Mouse (Mus musculus): ENCODE data around the gene Gm3854. TPM values are rescaled to one million over a fixed set of nuclear protein-coding genes. Genes with fewer than 3 reads are reported as not detected.
A peak's percentile ranks its signal among the peaks of the same experiment; 100 is the strongest.
"Not testable (repeated sequence)": the region's sequence is repeated elsewhere in the genome, so short reads cannot be mapped to it uniquely, and the experiment has no call there.

The Gm3854 gene
- polyA plus RNA-seq, 1 experiment from 2014 or later, result 3.2 TPM

DNA sequence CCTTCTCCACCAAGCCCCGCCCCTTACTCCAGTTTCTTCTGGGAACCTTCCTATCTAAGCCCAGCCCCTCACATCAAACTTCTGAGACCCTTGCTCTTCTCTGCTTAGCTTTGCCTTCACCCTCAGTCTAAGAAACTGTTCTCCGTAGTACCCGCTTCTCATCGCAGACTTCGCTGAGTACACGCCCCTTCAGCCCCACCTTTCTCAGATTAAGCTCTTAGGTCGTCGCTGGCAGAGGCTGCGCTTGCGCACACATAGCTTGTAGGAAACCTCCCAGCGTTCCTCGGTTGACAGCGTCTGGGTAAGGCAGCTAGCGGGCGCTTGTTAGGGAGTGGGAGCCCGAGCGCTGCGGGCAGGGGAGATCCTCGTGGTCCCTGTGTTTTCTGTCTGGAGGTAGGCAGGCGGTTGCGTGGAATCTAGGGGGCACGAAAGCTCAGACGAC is 19.5 kb downstream of the Gm3854 start, which contains the start of gene Zfp78:
TSS of gene Zfp78 (plus strand) at position 234 of the 442 bp plus-strand sequence.
- no peaks in the 10 kb centered on the region for H3K36me3 ChIP-seq
- ATAC-seq (ENCODE audit: low FRiP score, low read depth), result peak; percentile 88
- H3K9me3 ChIP-seq, result no peaks in the 10 kb centered on the region
- H3K4me3 ChIP-seq, result peak within 1 kb of the TSS; percentile 59
- peaks cover 8% of the 10 kb centered on the region for H3K4me1 ChIP-seq
- H3K27ac ChIP-seq, result peak within 1 kb of the TSS; percentile 87
- H3K9ac ChIP-seq, result peak within 1 kb of the TSS; percentile 77
- no peaks in the 10 kb centered on the region for H3K27me3 ChIP-seq
- H3K4me2 ChIP-seq (replicated peaks), result peak within 1 kb of the TSS; percentile 76
- under 1% methylated on average over 23 of the region's 23 CpGs for WGBS

GRCm38 (mm10) chr7:6364761-6365160 is 21.2 kb downstream of the Gm3854 start:
- Histone ChIP-seq H3K4me2 (replicated peaks) (no peak overlapping the region), H3K4me1 (peaks cover 8% of the 10 kb centered on the region), H3K9me3 (no peaks in the 10 kb centered on the region), H3K27ac (no peak overlapping the region), H3K4me3 (no peak overlapping the region), H3K9ac (no peak overlapping the region), H3K36me3 (no peaks in the 10 kb centered on the region), H3K27me3 (no peaks in the 10 kb centered on the region)
- ATAC-seq (ENCODE audit: low FRiP score, low read depth), result no peak
- WGBS, result 68% methylated on average over 1 of the region's 1 CpGs

- no peaks in the 10 kb centered on the region; the same call in 1 of the 2 replicates for H3K36me3 ChIP-seq
- no peak for ATAC-seq (ENCODE audit: low FRiP score, low read depth)
- H3K27me3 ChIP-seq, result no peaks in the 10 kb centered on the region
- H3K9ac ChIP-seq, result no peak overlapping the region
- no peak overlapping the region for H3K4me3 ChIP-seq
- H3K4me1 ChIP-seq, result peaks cover 8% of the 10 kb centered on the region
- no peaks in the 10 kb centered on the region for H3K9me3 ChIP-seq
- H3K4me2 ChIP-seq (replicated peaks), result no peak overlapping the region
- H3K27ac ChIP-seq, result no peak overlapping the region
- WGBS, result 90% methylated on average over 5 of the region's 5 CpGs
Measured at GRCm38 (mm10) chr7:6367185-6367584, 23.6 kb downstream of the Gm3854 start.

GRCm38 (mm10) chr7:6368146-6368545 is 24.6 kb downstream of the Gm3854 start:
- 81% methylated on average over 5 of the region's 5 CpGs for WGBS
- not testable (repeated sequence) for H3K4me3 ChIP-seq; H3K4me2 ChIP-seq (replicated peaks); H3K9ac ChIP-seq; H3K9me3 ChIP-seq; ATAC-seq (ENCODE audit: low FRiP score, low read depth); H3K4me1 ChIP-seq; H3K27ac ChIP-seq; H3K27me3 ChIP-seq; H3K36me3 ChIP-seq

DNA sequence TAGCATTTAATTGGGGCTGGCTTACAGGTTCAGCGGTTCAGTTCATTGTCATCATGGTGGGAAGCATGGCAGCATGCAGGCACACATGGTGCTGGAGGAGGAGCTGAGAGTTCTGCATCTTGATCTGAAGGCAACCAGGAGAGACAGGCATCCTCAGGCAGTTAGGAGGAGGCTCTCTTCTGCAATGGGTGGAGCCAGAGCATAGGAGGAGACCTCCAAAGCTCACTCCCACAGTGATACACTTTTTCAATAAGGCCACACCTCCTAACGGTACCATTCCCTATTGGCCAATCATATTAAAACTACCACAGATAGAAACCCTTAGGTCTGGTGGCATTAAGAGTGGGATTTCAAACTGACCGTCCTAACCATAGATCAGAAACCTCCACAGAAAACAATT is 25.9 kb downstream of the Gm3854 start:
- no peak for ATAC-seq (ENCODE audit: low FRiP score, low read depth)
- WGBS, result 88% methylated on average over 3 of the region's 3 CpGs
- H3K36me3 ChIP-seq, result no peaks in the 10 kb centered on the region; the same call in 1 of the 2 replicates
- no peak overlapping the region for H3K4me3 ChIP-seq
- no peak overlapping the region for H3K4me2 ChIP-seq (replicated peaks)
- no peak overlapping the region for H3K9ac ChIP-seq
- H3K27ac ChIP-seq, result no peak overlapping the region
- H3K4me1 ChIP-seq, result no peaks in the 10 kb centered on the region
- H3K27me3 ChIP-seq, result no peaks in the 10 kb centered on the region
- H3K9me3 ChIP-seq, result no peaks in the 10 kb centered on the region

DNA sequence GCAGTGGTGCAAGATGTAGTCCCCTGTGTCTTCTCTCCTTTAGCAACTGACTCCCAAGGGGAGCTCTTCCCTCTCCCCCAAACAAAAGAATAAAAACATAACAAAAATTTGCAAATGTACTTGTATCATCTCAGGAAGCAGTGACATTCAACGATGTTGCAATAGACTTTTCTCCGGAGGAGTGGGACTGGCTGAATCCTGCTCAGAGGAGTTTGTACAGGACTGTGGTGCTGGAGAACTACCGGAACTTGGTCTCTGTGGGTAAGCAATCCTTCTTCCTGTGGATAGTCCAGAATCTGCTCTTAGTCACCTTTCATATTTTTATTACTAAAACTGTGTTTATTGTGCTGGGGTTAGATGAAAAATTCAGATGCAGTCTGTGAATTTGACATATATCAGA is 29.4 kb downstream of the Gm3854 start:
- no peaks in the 10 kb centered on the region for H3K27me3 ChIP-seq
- H3K9ac ChIP-seq, result no peak overlapping the region
- peaks cover 9% of the 10 kb centered on the region; the same call in 1 of the 2 replicates for H3K36me3 ChIP-seq
- no peaks in the 10 kb centered on the region for H3K9me3 ChIP-seq
- H3K4me3 ChIP-seq, result no peak overlapping the region
- WGBS, result 91% methylated on average over 3 of the region's 3 CpGs
- no peaks in the 10 kb centered on the region for H3K4me1 ChIP-seq
- ATAC-seq (ENCODE audit: low FRiP score, low read depth), result no peak
- no peak overlapping the region for H3K4me2 ChIP-seq (replicated peaks)
- H3K27ac ChIP-seq, result no peak overlapping the region

DNA sequence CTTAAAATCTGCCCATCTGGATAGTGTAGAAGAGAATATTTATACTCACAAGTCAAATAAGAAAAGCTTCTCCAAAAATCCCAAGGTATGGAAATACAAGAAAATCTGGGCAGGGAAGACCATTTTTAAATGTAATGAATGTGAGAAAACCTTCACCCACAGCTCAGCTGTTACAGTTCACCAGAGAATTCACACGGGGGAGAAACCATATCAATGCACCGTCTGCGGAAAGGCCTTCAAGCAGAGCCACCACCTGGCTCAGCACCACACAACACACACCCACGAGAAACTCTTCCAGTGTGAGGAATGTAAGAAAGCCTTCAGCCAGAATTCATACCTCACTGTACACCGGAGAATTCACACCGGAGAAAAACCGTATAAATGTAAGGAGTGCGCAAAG is 34.9 kb downstream of the Gm3854 start:
- 0 out of 2 replicates have a peak, but pooled peaks cover 9% of the 10 kb centered on the region for H3K36me3 ChIP-seq
- H3K4me3 ChIP-seq, result no peak overlapping the region
- no peak overlapping the region for H3K4me2 ChIP-seq (replicated peaks)
- no peak overlapping the region for H3K9ac ChIP-seq
- WGBS, result 85% methylated on average over 8 of the region's 8 CpGs
- H3K27me3 ChIP-seq, result no peaks in the 10 kb centered on the region
- H3K9me3 ChIP-seq, result no peaks in the 10 kb centered on the region
- H3K4me1 ChIP-seq, result peaks cover 7% of the 10 kb centered on the region
- ATAC-seq (ENCODE audit: low FRiP score, low read depth), result no peak
- H3K27ac ChIP-seq, result no peak overlapping the region

- Histone ChIP-seq H3K4me2 (replicated peaks) (no peak overlapping the region), H3K27me3 (no peaks in the 10 kb centered on the region), H3K27ac (no peak overlapping the region), H3K4me3 (no peak overlapping the region), H3K36me3 (peaks cover 3% of the 10 kb centered on the region; the same call in 1 of the 2 replicates), H3K4me1 (peaks cover 18% of the 10 kb centered on the region), H3K9me3 (no peaks in the 10 kb centered on the region), H3K9ac (no peak overlapping the region)
- no peak for ATAC-seq (ENCODE audit: low FRiP score, low read depth)
- WGBS, result 80% methylated on average over 2 of the region's 2 CpGs
Measured at GRCm38 (mm10) chr7:6381431-6381830, 37.9 kb downstream of the Gm3854 start.

GRCm38 (mm10) chr7:6383044-6383455 is 39.5 kb downstream of the Gm3854 start, which contains the start of gene Zfp28:
TSS of gene Zfp28 (plus strand) at chr7:6383295.
- Histone ChIP-seq H3K4me2 (replicated peaks) (peak within 1 kb of the TSS; percentile 85), H3K27ac (0 out of 2 replicates have a peak within 1 kb of the TSS, but pooled peaks have one; percentile 10), H3K4me3 (peak within 1 kb of the TSS; percentile 70), H3K9ac (peak within 1 kb of the TSS; percentile 73), H3K36me3 (peaks cover 14% of the 10 kb centered on the region; the same call in 1 of the 2 replicates), H3K27me3 (no peaks in the 10 kb centered on the region), H3K9me3 (no peaks in the 10 kb centered on the region), H3K4me1 (peaks cover 18% of the 10 kb centered on the region)
- ATAC-seq (ENCODE audit: low FRiP score, low read depth), result peak; percentile 97
- 0% methylated on average over 28 of the region's 28 CpGs for WGBS

GRCm38 (mm10) chr7:6384011-6384410 is 40.5 kb downstream of the Gm3854 start:
- Histone ChIP-seq H3K27me3 (no peaks in the 10 kb centered on the region), H3K36me3 (peaks cover 14% of the 10 kb centered on the region; the same call in 1 of the 2 replicates), H3K4me1 (peaks cover 18% of the 10 kb centered on the region), H3K4me2 (replicated peaks) (peak overlapping the region; percentile 85), H3K27ac (no peak overlapping the region), H3K9ac (peak overlapping the region; percentile 73; the same call in 1 of the 2 replicates), H3K9me3 (no peaks in the 10 kb centered on the region), H3K4me3 (peak overlapping the region; percentile 70)
- ATAC-seq (ENCODE audit: low FRiP score, low read depth), result no peak
- 71% methylated on average over 8 of the region's 8 CpGs for WGBS

DNA sequence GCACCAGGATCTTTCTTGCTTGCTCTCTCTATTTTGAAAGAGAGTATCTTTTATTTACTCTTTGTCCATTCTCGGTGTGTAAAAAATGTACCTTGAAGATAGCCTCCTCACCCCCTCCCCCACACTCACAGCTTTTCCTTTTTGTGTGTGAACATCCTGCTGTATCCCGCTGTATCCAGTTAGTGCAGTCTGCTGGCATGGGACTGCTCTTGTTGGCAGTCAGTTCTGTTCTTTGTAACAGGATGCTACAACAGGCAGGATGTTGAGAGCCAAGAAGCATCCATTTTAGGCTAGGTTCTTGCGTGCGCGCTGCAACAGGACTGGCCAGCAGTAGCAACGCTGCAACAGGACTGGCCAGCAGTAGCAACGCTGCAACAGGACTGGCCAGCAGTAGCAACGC is 43.4 kb downstream of the Gm3854 start:
- peaks cover 37% of the 10 kb centered on the region for H3K36me3 ChIP-seq
- WGBS, result 94% methylated on average over 8 of the region's 8 CpGs
- no peak overlapping the region for H3K9ac ChIP-seq
- no peak for ATAC-seq (ENCODE audit: low FRiP score, low read depth)
- no peaks in the 10 kb centered on the region for H3K27me3 ChIP-seq
- no peak overlapping the region for H3K4me3 ChIP-seq
- peaks cover 18% of the 10 kb centered on the region for H3K4me1 ChIP-seq
- H3K4me2 ChIP-seq (replicated peaks), result no peak overlapping the region
- H3K9me3 ChIP-seq, result no peaks in the 10 kb centered on the region
- H3K27ac ChIP-seq, result no peak overlapping the region

GRCm38 (mm10) chr7:6388971-6389370 is 45.4 kb downstream of the Gm3854 start:
- ATAC-seq (ENCODE audit: low FRiP score, low read depth), result no peak
- no peak overlapping the region for H3K9ac ChIP-seq
- peaks cover 57% of the 10 kb centered on the region for H3K36me3 ChIP-seq
- H3K27me3 ChIP-seq, result no peaks in the 10 kb centered on the region
- peaks cover 6% of the 10 kb centered on the region for H3K4me1 ChIP-seq
- 85% methylated on average over 5 of the region's 5 CpGs for WGBS
- H3K27ac ChIP-seq, result no peak overlapping the region
- H3K4me2 ChIP-seq (replicated peaks), result no peak overlapping the region
- H3K9me3 ChIP-seq, result no peaks in the 10 kb centered on the region
- H3K4me3 ChIP-seq, result no peak overlapping the region

DNA sequence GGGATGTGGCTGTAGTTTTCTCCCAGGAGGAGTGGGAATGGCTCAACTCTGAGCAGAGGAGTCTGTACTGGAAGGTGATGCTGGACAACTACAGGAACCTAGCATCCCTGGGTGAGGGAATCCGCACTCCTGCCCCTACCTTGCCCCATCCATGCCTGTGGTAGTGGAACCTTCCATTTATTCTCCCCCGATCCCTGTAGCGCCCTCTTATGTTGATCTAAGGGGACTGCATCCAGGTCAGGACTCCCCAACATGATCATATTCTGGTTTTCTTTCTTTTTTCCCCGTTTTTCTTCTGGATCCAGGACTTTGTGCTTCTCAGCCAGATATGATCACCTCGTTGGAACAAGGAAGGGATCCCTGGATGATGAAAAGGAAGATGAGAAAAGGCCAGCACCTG is 45.9 kb downstream of the Gm3854 start:
- Histone ChIP-seq H3K27ac (no peak overlapping the region), H3K9me3 (no peaks in the 10 kb centered on the region), H3K9ac (no peak overlapping the region), H3K4me3 (no peak overlapping the region), H3K4me1 (peaks cover under 1% of the 10 kb centered on the region; the same call in 1 of the 2 replicates), H3K36me3 (peaks cover 62% of the 10 kb centered on the region), H3K27me3 (no peaks in the 10 kb centered on the region), H3K4me2 (replicated peaks) (no peak overlapping the region)
- no peak for ATAC-seq (ENCODE audit: low FRiP score, low read depth)
- WGBS, result 75% methylated on average over 5 of the region's 5 CpGs

Data from limb, embryonic 13.5 days (tissue).